Mouse (Mus musculus) mouse trophoblast stem cell (cell line): Measurements from ENCODE around the gene Mdc1.

Source experiments
- in situ Hi-C, 2 experiments: fragments of 300-500 bp; cut with MseI, MboI; formaldehyde crosslinking; loops; 2 replicates in 1 of 2; 3 replicates in 1 of 2; pipeline ENCODE4 v1.15.1; 2025

Mdc1 gene

GRCm38 (mm10) chr17:35879245-35880057, 38.1 kb downstream of the Mdc1 start, which contains the start of gene Dhx16:
Gene Dhx16, plus strand, starts transcription at chr17:35879819.
- in situ Hi-C loops: loop anchor here in 1 of 2 experiments (5.0 kb wide), 1 partner anchor 47 kb away; no protein-coding TSS in a partner anchor

GRCm38 (mm10) chr17:35882924-35883323, 41.6 kb downstream of the Mdc1 start:
- in situ Hi-C loops: no loop called here

- in situ Hi-C loops: no loop called here
Measured at GRCm38 (mm10) chr17:35883777-35884176, 42.5 kb downstream of the Mdc1 start.

DNA sequence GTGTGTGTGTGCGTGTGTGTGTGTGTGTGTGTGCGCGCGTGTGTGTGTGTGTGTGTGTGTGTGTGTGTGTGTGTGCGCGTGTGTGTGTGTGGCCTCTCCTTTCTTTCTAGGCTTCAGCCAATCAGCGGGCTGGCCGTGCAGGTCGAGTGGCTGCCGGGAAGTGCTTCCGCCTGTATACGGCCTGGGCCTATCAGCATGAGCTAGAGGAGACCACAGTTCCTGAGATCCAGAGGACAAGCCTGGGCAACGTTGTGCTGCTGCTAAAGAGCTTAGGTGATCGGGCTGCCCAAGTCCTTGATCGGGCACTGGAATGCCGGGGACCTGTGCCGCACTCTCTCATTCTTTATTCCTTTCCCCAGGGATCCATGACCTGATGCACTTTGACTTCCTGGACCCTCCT, 46.4 kb downstream of the Mdc1 start:
- in situ Hi-C loops: no loop called here

DNA sequence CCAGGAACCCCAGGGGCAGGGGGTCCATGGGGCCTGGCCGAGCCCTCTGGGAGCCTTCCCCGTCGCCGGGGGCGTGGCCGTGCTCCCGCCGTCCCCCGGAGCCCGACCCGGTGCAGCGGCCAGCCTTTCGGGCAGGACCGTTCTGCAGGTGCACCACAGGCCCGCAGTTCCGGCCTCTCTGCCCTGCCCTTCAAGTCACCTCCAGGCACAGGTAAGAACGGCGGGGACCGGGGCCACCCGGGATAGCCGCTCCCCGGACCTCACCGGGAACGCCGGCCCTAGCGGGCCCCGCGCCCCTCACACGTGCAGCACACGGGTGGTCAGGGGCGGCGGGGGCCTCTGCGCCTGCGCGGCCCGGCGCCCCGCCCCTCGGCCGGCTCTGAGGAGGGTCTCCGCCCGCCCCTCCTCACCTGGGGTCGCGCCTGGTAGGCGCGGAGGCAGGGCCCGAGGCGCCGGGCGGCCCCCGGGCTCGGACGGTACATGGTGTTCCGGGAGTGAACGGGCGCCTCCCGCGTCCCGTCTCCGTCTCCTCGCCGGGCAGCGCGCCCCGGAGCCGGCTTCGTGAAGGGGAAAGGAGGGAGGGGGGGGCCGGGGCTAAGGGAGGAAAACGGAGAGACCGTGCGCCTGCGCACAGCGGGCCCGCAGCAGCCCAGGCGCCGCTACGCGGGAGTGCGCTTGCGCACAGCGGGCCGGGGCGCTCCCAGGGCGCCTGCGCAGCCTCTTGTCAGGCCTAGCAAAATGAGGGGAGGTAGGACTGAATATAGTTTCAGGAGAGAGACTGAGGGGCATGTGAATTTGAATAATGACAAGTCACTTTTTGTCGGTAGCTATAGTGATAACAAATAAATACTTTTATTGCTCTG, 55.7 kb downstream of the Mdc1 start, which contains the start of gene 2310061I04Rik:
Gene 2310061I04Rik (minus strand): TSS at position 651 of the 863 bp plus-strand sequence.
- in situ Hi-C loops: no loop called here

DNA sequence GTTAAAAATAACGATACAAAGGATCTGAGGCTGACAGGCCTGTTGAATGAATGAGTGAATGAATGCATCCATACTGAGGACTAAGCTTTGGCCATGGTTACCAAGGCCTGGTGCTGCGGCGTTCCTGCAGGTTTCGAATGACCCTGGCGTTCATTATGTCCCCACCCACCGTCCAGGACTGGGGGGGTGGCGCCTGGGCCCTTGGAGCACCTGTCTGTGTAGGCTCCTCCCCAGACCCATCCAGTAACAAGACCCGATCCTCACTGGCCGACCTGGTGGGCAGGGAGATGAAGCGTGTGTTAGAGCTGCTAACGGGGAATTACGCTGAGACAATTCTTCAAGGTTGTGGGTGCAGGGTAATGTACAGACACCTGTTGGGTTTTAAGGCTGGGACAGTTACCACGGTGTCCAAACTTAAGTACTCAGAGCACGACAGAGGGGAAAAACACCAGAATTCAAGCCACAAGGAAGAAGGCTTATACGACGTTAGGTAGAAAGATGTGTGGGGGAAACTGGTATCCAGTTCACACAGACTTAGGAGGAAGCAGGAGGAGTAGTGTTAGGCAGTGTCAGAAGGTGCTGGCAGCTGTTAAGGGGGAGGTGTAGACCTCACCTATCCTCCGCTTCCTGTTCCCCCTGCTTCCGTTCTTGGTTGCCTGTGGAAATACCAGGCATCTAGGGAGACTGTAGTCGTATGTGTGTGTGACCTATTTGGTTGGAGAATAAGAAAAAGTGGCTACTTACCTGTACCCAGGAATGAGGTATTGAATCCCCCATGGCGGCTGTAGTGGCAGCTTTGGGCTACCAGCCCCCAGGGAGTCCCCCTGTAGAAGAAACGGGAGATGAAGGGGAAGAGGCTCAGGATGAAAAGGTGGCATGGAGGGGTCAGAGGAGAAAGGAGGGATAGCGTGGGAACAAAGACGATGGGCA, 56.6 kb downstream of the Mdc1 start:
- in situ Hi-C loops: no loop called here

- in situ Hi-C loops: no loop called here
Measured at GRCm38 (mm10) chr17:35900636-35901035, 59.3 kb downstream of the Mdc1 start.

GRCm38 (mm10) chr17:35903343-35903991, 62.2 kb downstream of the Mdc1 start:
- in situ Hi-C loops: no loop called here

- in situ Hi-C loops: no loop called here
Measured at GRCm38 (mm10) chr17:35903992-35904355, 62.7 kb downstream of the Mdc1 start.

- in situ Hi-C loops: no loop called here
Measured at GRCm38 (mm10) chr17:35905587-35905986, 64.3 kb downstream of the Mdc1 start.

DNA sequence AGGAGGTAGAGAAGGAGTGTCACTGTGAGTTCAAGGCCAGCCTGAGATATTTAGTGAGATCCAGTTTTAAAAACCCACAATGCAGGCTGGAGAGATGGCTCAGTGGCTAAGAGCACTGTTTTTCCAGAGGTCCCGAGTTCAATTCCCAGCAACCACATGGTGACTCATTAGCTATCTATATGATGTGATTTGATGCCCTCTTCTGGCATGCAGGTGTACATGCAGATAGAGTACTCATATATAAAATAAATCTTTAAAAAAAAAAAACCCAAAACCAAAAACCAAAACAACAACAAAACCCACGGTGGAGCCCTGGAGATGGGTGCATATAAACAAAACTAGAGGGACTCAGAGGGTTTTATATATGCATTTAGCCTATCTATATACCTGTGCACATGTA, 66.3 kb downstream of the Mdc1 start:
- in situ Hi-C loops: no loop called here
